Mouse (Mus musculus) intestine, postnatal 0 days (tissue): ENCODE results near the gene Rasl10b. TPM values are rescaled to one million over a fixed set of nuclear protein-coding genes. Genes with fewer than 3 reads are reported as not detected.

ENCODE experiments used
- ATAC-seq: fragments of 200-750 bp; cut with Nextera tagmentation; 2 replicates; pipeline ENCODE4 v1.8.0; 2017; ENCODE audit warnings: mild to moderate bottlenecking, moderate TSS enrichment, moderate library complexity
- H3K27ac ChIP-seq: fragments of 300-500 bp; sonication (generic); 2 replicates; pipeline ENCODE4 v1.5.1; 2014; ENCODE audit warnings: mild to moderate bottlenecking, low read depth, low read length, moderate library complexity
- H3K27me3 ChIP-seq: fragments of 300-500 bp; sonication (generic); replicated peaks from 2 replicates; pipeline ENCODE4 v1.6.1; 2014; ENCODE audit warnings: low read length, mixed read lengths; ENCODE audit not compliant: control insufficient read depth, insufficient read depth
- H3K36me3 ChIP-seq: fragments of 300-500 bp; sonication (generic); 2 replicates; pipeline ENCODE4 v1.6.1; 2014; ENCODE audit warnings: mild to moderate bottlenecking, moderate library complexity; ENCODE audit not compliant: control insufficient read depth, insufficient read depth
- H3K4me1 ChIP-seq: fragments of 300-500 bp; sonication (generic); replicated peaks from 2 replicates; pipeline ENCODE4 v1.6.1; 2014; ENCODE audit warnings: antibody characterized with exemption, low read length, mixed read lengths; ENCODE audit not compliant: control insufficient read depth, insufficient read depth
- H3K4me2 ChIP-seq: fragments of 300-500 bp; sonication (generic); replicated peaks from 2 replicates; pipeline ENCODE4 v1.6.1; 2014; ENCODE audit warnings: low read depth, mild to moderate bottlenecking, moderate library complexity
- H3K4me3 ChIP-seq: fragments of 300-500 bp; sonication (generic); 2 replicates; pipeline ENCODE4 v1.5.1; 2014; ENCODE audit warnings: low read depth, low read length
- H3K9ac ChIP-seq: fragments of 300-500 bp; sonication (generic); 2 replicates; pipeline ENCODE4 v1.6.1; 2014; ENCODE audit warnings: mild to moderate bottlenecking, low read depth, low read length
- H3K9me3 ChIP-seq: fragments of 300-500 bp; sonication (generic); 2 replicates; pipeline ENCODE4 v1.6.1; 2016; ENCODE audit warnings: mixed run types; ENCODE audit not compliant: control insufficient read depth
- CTCF ChIP-seq: sonication (generic); IDR thresholded peaks from 2 replicates; pipeline ENCODE4 v1.5.1; 2016; ENCODE audit warnings: low read depth, mild to moderate bottlenecking, control low read depth, antibody characterized with exemption, moderate library complexity
- WGBS: fragments of 180-500 bp; shearing (Covaris S2); extraction: QIAGEN DNeasy Blood & Tissue Kit; methylation state at CpG from one replicate; pipeline ENCODE4 v1.1.7; 2014; 5-methylcytosine and 5-hydroxymethylcytosine counted together
- polyA plus RNA-seq: library from polyadenylated mRNA; unstranded; fragments of >200 nt; fragmentation: Nextera tagmentation; extraction: Ambion mirVana; gene quantifications from 2 replicates; pipeline ENCODE4 v1.2.1, GENCODE M21; 2015

Gene Rasl10b
- polyA plus RNA-seq, 1 experiment from 2014 or later, result 0.94 TPM

DNA sequence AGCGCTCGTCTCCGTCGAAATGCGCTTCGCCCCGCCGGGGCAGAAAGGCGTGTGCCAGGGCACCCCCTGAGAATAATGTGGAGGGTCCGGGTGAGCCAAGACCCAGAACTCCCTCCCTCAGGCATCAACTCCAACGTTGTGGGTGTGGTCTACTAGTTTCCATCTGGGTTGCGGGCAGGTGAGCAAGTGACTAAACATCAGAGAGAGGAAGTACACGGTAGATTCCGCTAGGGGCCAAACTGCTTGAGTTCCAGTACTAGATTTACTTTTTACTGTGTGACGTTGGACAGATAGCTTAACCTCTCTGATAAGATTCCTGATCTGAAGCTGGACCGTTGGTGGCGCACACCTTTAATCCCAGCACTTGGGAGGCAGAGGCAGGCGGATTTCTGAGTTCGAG, 36.1 kb downstream of the Rasl10b start:
- peak; percentile 40 for TF ChIP-seq CTCF
- WGBS, result 24% methylated on average over 19 of the region's 19 CpGs
- no peaks in the 10 kb centered on the region for H3K9me3 ChIP-seq
- no peak overlapping the region for H3K27ac ChIP-seq
- H3K4me2 ChIP-seq, result peak overlapping the region; percentile 60
- peaks cover 19% of the 10 kb centered on the region for H3K27me3 ChIP-seq
- ATAC-seq, result no peak
- no peaks in the 10 kb centered on the region for H3K36me3 ChIP-seq
- H3K9ac ChIP-seq, result no peak overlapping the region
- no peaks in the 10 kb centered on the region for H3K4me1 ChIP-seq
- peak overlapping the region; percentile 21 for H3K4me3 ChIP-seq

DNA sequence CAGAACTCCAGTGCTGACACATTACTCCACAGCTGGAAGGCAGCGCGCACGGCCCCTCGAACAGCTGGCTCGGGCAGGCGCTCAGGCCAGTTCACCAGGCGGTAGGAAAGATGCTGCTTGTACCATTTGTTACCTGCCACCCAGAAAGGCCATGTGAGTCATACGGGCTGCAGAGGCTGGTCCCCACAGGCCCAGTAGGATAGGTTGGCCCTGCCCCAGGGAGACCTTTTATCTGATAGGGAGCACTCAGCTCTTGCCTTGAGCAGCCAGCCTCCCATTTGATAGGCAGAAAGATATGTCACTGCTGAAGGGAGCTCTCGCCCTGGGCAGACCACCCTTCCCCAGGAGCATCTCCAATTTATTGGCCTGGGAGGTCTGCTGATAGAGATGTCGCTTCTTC, 38.7 kb downstream of the Rasl10b start:
- no peak for ATAC-seq
- 84% methylated on average over 10 of the region's 10 CpGs for whole genome bisulfite sequencing

DNA sequence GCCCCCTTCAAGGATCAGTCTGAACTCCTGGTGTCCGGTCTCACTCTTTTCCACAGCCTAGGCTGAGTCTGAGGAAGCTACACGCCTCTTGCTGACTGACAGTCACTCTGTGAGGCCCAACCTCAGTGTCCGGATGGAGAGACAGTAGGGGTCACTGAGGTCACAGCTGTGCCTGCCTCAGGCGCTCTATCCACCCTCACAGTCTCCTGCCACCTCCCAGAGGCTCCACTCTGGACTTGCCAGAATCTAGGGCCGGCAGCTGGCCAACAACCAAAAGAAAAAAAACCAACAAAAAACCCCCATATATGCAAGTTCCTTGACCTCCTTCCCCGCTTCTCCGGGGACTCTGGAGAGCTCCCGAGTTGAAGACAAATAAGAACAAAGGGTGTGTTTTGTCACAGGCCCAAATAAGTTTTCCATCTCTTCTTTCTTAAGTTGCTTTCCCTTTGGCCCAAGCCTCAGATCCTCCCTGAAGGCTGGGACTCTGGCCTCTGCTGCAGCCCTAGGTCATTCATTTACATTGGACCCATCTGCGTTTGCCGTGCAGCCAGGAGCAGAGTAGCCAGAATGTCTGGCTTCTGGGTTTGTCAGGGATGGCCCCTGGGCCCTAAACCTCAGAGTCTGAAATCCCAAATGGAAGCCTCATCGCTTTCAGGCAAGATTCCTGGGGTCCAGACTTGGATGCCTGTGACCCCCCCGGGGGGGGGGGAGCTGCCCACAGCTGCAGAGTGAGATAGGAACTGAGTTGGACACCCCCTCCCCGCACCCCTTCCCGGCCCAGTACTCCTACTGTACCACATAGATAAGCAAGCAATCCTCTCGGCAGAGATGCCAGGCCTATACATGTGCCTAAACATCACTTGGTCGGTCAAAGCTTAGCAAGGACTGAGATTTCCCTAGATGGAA, 39.3 kb downstream of the Rasl10b start:
- Histone ChIP-seq H3K9me3 (no peaks in the 10 kb centered on the region), H3K4me3 (no peak overlapping the region), H3K9ac (no peak overlapping the region), H3K4me1 (no peaks in the 10 kb centered on the region), H3K36me3 (no peaks in the 10 kb centered on the region), H3K27ac (no peak overlapping the region), H3K27me3 (peaks cover 10% of the 10 kb centered on the region), H3K4me2 (no peak overlapping the region)
- ATAC-seq, result no peak
- 50% methylated on average over 16 of the region's 16 CpGs for WGBS
- TF ChIP-seq CTCF, result no peak

More for the DNA sequence above, 38.7 kb downstream of the Rasl10b start:
- no peak for TF ChIP-seq CTCF
- peaks cover 11% of the 10 kb centered on the region for H3K27me3 ChIP-seq
- H3K4me3 ChIP-seq, result no peak overlapping the region
- H3K4me2 ChIP-seq, result no peak overlapping the region
- no peak overlapping the region for H3K9ac ChIP-seq
- no peaks in the 10 kb centered on the region for H3K4me1 ChIP-seq
- H3K9me3 ChIP-seq, result no peaks in the 10 kb centered on the region
- no peaks in the 10 kb centered on the region for H3K36me3 ChIP-seq
- no peak overlapping the region for H3K27ac ChIP-seq

DNA sequence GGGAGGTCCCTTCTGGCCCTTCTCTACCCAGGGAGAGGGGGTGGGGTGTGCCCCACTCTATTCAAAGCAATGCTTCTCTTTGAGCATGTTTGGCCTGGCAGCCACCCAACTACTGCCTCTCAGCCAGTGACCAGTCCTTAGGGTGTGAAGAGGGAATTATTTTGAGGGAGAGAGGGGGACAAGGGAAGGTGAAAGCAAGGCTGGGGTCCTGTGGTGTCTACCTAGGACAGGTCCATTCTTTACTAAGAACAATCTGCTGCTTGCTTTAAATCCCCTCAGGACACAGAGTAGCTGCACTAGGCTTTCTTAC, 39.9 kb downstream of the Rasl10b start:
- no peak for TF ChIP-seq CTCF
- Histone ChIP-seq H3K4me1 (no peaks in the 10 kb centered on the region), H3K36me3 (no peaks in the 10 kb centered on the region), H3K4me3 (no peak overlapping the region), H3K9ac (no peak overlapping the region), H3K27ac (no peak overlapping the region), H3K27me3 (peaks cover 10% of the 10 kb centered on the region), H3K9me3 (no peaks in the 10 kb centered on the region), H3K4me2 (no peak overlapping the region)
- no peak for ATAC-seq

DNA sequence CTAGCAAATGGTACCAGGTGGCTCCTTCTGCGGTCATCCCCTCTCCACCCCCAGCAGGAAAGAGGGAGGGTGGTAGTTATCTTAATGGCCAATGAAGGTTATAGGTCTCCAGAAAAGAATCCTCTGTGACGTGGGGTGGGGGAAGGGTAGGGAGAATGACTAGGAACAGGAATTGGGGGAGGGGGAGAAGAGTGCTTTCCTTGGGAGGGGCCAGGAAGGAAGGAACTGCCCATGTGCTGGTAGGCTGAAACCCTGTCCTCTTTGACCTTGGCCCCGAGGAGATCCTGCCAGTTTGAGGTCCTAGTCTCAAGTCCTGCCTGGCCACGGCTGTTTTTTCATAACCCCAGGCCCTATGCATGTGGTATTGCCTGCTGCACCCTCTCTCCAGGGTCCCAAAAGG, 40.4 kb downstream of the Rasl10b start:
- ATAC-seq, result no peak
- no peaks in the 10 kb centered on the region for H3K4me1 ChIP-seq
- H3K27ac ChIP-seq, result no peak overlapping the region
- H3K9ac ChIP-seq, result no peak overlapping the region
- H3K4me2 ChIP-seq, result no peak overlapping the region
- no peak for TF ChIP-seq CTCF
- peaks cover 10% of the 10 kb centered on the region for H3K27me3 ChIP-seq
- WGBS, result 44% methylated on average over 4 of the region's 4 CpGs
- H3K4me3 ChIP-seq, result no peak overlapping the region
- H3K36me3 ChIP-seq, result no peaks in the 10 kb centered on the region
- no peaks in the 10 kb centered on the region for H3K9me3 ChIP-seq

DNA sequence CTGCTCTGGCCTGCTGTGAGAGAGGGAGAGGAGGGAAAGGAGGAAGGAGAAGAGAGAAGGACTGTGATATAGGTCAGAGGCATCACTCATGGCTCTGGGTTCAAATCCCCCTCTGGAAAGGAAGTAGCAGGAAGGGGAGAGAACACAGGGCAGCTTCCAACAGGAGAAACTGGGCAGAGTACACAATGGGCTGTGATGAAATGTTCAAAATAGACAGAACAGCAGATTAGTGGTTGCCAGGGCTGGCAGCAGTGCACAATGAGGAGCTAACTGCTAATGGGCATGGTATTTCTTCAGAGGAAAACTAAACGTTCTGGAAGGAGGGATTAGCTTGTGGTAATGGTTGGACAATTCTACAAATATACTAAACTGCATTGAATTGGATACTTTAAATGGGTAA, 41.6 kb downstream of the Rasl10b start:
- Histone ChIP-seq H3K27me3 (no peaks in the 10 kb centered on the region), H3K9ac (no peak overlapping the region), H3K4me2 (no peak overlapping the region), H3K9me3 (no peaks in the 10 kb centered on the region), H3K27ac (no peak overlapping the region), H3K36me3 (no peaks in the 10 kb centered on the region), H3K4me1 (peaks cover 5% of the 10 kb centered on the region; the same call in 1 of the 2 replicates), H3K4me3 (no peak overlapping the region)
- WGBS, result 55% methylated on average over 1 of the region's 1 CpGs
- no peak for ATAC-seq
- TF ChIP-seq CTCF, result no peak

DNA sequence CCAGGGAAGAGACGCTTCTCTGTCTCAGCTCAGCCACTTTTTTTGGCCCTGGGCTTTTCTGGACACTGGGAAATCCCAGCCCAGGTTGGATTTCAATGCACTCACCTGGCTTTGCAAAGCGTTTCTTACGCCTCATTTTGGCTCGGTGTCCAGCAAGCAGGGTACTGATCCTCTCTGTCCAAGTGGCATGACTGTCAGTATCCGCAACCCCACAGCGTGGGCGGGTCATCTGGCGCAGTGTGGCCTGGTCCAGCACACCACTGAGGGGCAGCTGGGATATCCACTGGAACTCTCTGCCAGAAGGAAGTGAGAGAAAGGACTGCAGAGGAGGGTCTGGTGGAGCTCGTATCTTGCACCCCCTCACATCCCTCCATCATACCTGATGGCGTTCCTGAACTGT, 42.3 kb downstream of the Rasl10b start:
- no peak overlapping the region for H3K4me2 ChIP-seq
- no peaks in the 10 kb centered on the region for H3K27me3 ChIP-seq
- H3K9ac ChIP-seq, result no peak overlapping the region
- H3K27ac ChIP-seq, result no peak overlapping the region
- no peak for ATAC-seq
- H3K4me3 ChIP-seq, result no peak overlapping the region
- H3K36me3 ChIP-seq, result no peaks in the 10 kb centered on the region
- peaks cover 5% of the 10 kb centered on the region; the same call in 1 of the 2 replicates for H3K4me1 ChIP-seq
- WGBS, result 90% methylated on average over 10 of the region's 10 CpGs
- TF ChIP-seq CTCF, result no peak
- no peaks in the 10 kb centered on the region for H3K9me3 ChIP-seq
